In the genomic region with DNA sequence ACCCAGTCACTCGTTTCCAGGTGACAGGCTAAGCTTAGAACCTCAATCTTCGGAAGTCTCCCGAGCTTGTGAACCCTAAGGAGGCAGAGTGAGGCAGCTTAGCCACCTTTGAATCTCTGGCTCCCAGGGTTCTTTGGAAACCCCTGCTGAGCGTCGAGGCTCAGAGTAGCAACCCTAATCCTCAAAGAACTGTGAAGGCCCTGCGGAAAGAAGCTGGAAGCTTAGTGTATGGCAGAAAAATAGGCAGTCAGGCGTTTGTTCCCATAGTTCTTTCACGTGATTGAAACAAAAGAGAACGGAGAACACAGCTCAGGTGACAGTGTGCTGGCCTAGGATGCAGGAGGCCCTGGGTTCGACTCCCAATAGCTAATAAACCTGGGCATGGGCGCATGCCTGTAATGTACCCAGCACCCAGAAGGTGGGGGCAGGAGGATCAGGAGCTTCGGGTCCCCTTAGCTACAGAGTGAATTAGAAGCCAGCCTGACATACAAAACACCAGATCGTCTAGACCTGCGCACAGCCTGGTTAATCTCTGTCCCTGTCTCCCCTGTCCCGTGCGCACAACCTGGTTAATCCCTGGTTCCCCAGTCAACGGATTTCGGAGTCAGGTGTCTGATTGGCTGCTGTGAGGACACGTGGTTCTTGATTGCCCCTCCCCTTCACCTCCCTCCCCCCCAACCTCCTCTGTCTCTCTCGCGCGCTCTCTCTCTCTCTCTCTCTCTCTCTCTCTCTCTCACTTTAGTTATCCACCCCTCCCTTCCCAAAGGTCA, we compare ENCODE assay signal across 10 mouse cellular contexts. TPM values are rescaled to one million over a fixed set of nuclear protein-coding genes. Genes with fewer than 3 reads are reported as not detected.
A peak's percentile ranks its signal among the peaks of the same experiment; 100 is the strongest.
DNase-seq lines count a peak whose midpoint lies in the region; ATAC-seq lines count a peak whose summit lies in the region.
"Had no signal": no experiment of that assay in that cellular context is flagged by ENCODE, and none has a peak within 500 bp of the region (broad histone marks: within the 10 kb centered on the region; RNA-seq: fewer than 3 reads in every experiment).

No protein-coding gene starts in this region.

- peaks cover 11% of the 10 kb centered on the region for H3K27me3 ChIP-seq in forebrain, embryonic 13.5 days
- H3K27me3 ChIP-seq in intestine, embryonic 15.5 days (replicated peaks) = no peaks in the 10 kb centered on the region
- peaks cover 7% of the 10 kb centered on the region; the same call in 1 of the 2 replicates for H3K27me3 ChIP-seq in liver, embryonic 11.5 days (replicated peaks; ENCODE audit: control insufficient read depth, insufficient read depth, low read length)
- H3K27me3 ChIP-seq in neural tube, embryonic 11.5 days (ENCODE audit: control insufficient read depth, insufficient read depth, low read length) = peaks cover 5% of the 10 kb centered on the region

- H3K4me2 ChIP-seq in forebrain, embryonic 13.5 days = peak overlapping the region; percentile 62
- peak overlapping the region; percentile 59 for H3K4me2 ChIP-seq in intestine, embryonic 15.5 days (replicated peaks)
- peak overlapping the region; percentile 59 for H3K4me2 ChIP-seq in liver, embryonic 11.5 days
- H3K4me2 ChIP-seq in neural tube, embryonic 11.5 days (ENCODE audit: low read depth) = peak overlapping the region; percentile 46

- H3K4me3 ChIP-seq in forebrain, embryonic 13.5 days = peak overlapping the region; percentile 40
- peak overlapping the region; percentile 35 for H3K4me3 ChIP-seq in intestine, embryonic 15.5 days (replicated peaks)
- peak overlapping the region; percentile 35 for H3K4me3 ChIP-seq in liver, embryonic 11.5 days (ENCODE audit: low read depth, low read length)
- H3K4me3 ChIP-seq in neural tube, embryonic 11.5 days (ENCODE audit: low read depth, low read length) = peak overlapping the region; percentile 29

- H3K4me1 ChIP-seq in forebrain, embryonic 13.5 days = peaks cover 12% of the 10 kb centered on the region
- H3K4me1 ChIP-seq in intestine, embryonic 15.5 days (replicated peaks) = peaks cover 9% of the 10 kb centered on the region
- H3K4me1 ChIP-seq in liver, embryonic 11.5 days (replicated peaks; ENCODE audit: control insufficient read depth, insufficient read depth, low read length) = peaks cover 12% of the 10 kb centered on the region
- peaks cover 5% of the 10 kb centered on the region; the same call in 1 of the 2 replicates for H3K4me1 ChIP-seq in neural tube, embryonic 11.5 days (ENCODE audit: control insufficient read depth, insufficient read depth, low read length)

- no peaks in the 10 kb centered on the region for H3K9me3 ChIP-seq in forebrain, embryonic 13.5 days (replicated peaks)
- no peaks in the 10 kb centered on the region for H3K9me3 ChIP-seq in intestine, embryonic 15.5 days
- no peaks in the 10 kb centered on the region for H3K9me3 ChIP-seq in liver, embryonic 11.5 days (ENCODE audit: control insufficient read depth, low read length)
- no peaks in the 10 kb centered on the region for H3K9me3 ChIP-seq in neural tube, embryonic 11.5 days (ENCODE audit: control insufficient read depth, low read length)
- H3K9me3 ChIP-seq: G1E had no signal

- peak; percentile 55 to 57 for DNase-seq in heart, adult 18-20 months
- no peak for DNase-seq in heart, adult 8-10 months (ENCODE audit: low spot score)
- DNase-seq in c-Kit-positive CD71-positive TER-119-negative erythroid progenitor cells, embryonic 14.5 days (ENCODE audit: low read depth) = peak; percentile 42
- peak; percentile 63 for DNase-seq in liver, embryonic 11.5 days (ENCODE audit: low spot score)
- peak; percentile 68 for DNase-seq in neural tube, embryonic 11.5 days (ENCODE audit: low spot score)
- DNase-seq in spleen, postnatal 4 days (ENCODE audit: low spot score in 2 of 2) = no peak

- 5% methylated on average over 22 of the region's 22 CpGs for WGBS in forebrain, embryonic 13.5 days
- WGBS in intestine, embryonic 15.5 days = 18% methylated on average over 22 of the region's 22 CpGs
- WGBS in liver, embryonic 11.5 days = 13% methylated on average over 22 of the region's 22 CpGs
- 19% methylated on average over 22 of the region's 22 CpGs for WGBS in neural tube, embryonic 11.5 days

- H3K27ac ChIP-seq in forebrain, embryonic 13.5 days = 0 out of 2 replicates have a peak overlapping the region, but pooled peaks have one; percentile 31
- H3K27ac ChIP-seq in intestine, embryonic 15.5 days = no peak overlapping the region
- H3K27ac ChIP-seq in liver, embryonic 11.5 days (ENCODE audit: low read depth, low read length) = no peak overlapping the region
- H3K27ac ChIP-seq in neural tube, embryonic 11.5 days (ENCODE audit: low read depth, low read length) = no peak overlapping the region

- peak overlapping the region; percentile 58 for H3K9ac ChIP-seq in forebrain, embryonic 13.5 days
- peak overlapping the region; percentile 33 for H3K9ac ChIP-seq in intestine, embryonic 15.5 days
- 0 out of 2 replicates have a peak overlapping the region, but pooled peaks have one; percentile 44 for H3K9ac ChIP-seq in liver, embryonic 11.5 days (ENCODE audit: low read depth, low read length)
- peak overlapping the region; percentile 41 for H3K9ac ChIP-seq in neural tube, embryonic 11.5 days (ENCODE audit: low read length)

- H3K36me3 ChIP-seq in forebrain, embryonic 13.5 days (ENCODE audit: poor library complexity, severe bottlenecking) = no peaks in the 10 kb centered on the region; the same call in 1 of the 2 replicates
- H3K36me3 ChIP-seq in intestine, embryonic 15.5 days = peaks cover 6% of the 10 kb centered on the region; the same call in 1 of the 2 replicates
- H3K36me3 ChIP-seq in liver, embryonic 11.5 days (ENCODE audit: control insufficient read depth, insufficient read depth, low read length) = no peaks in the 10 kb centered on the region
- no peaks in the 10 kb centered on the region for H3K36me3 ChIP-seq in neural tube, embryonic 11.5 days (ENCODE audit: control insufficient read depth, insufficient read depth, low read length)

- peak; percentile 85 for ATAC-seq in forebrain, embryonic 13.5 days
- ATAC-seq in intestine, embryonic 15.5 days = peak; percentile 77
- peak; percentile 72; the same call in 1 of the 2 replicates for ATAC-seq in liver, embryonic 11.5 days (replicated peaks; ENCODE audit: low FRiP score)
- ATAC-seq in neural tube, embryonic 11.5 days (ENCODE audit: insufficient read depth, low FRiP score, low TSS enrichment) = 0 out of 2 replicates have a peak, but pooled peaks have one; percentile 27

RNA-seq across cellular contexts. Expression of gene Sirt4, which starts 9.0 kb away (rescaled TPM):
- total RNA-seq in heart, adult 18-20 months (2021) = 10 to 100 TPM; 13.6 to 19.5 TPM
- total RNA-seq in heart, adult 8-10 months (2022) = 10 to 100 TPM; 17.9 to 21.4 (median 19.6) TPM
- 24.7 TPM in 2 replicates for polyA plus RNA-seq in forebrain, embryonic 13.5 days (2015; fragmentation: Nextera tagmentation; extraction: Ambion mirVana)
- polyA plus RNA-seq in intestine, embryonic 15.5 days (2015; fragmentation: Nextera tagmentation; extraction: Ambion mirVana) = 18.6 and 19.8 TPM in 2 replicates
- polyA plus RNA-seq in liver, embryonic 11.5 days (2014; fragmentation: Nextera tagmentation; extraction: Ambion mirVana) = 14.8 and 15.2 TPM in 2 replicates
- polyA plus RNA-seq in neural tube, embryonic 11.5 days (2014; fragmentation: Nextera tagmentation; extraction: Ambion mirVana) = 15.5 and 23.5 TPM in 2 replicates

RNA-seq across cellular contexts. Expression of gene Pla2g1b, which starts 9.5 kb away (rescaled TPM):
- not detected for total RNA-seq in heart, adult 18-20 months (2021)
- total RNA-seq in heart, adult 8-10 months (2022) = not detected
- not detected in 2 replicates for polyA plus RNA-seq in forebrain, embryonic 13.5 days (2015; fragmentation: Nextera tagmentation; extraction: Ambion mirVana)
- 2.1 and 2.9 TPM in 2 replicates for polyA plus RNA-seq in intestine, embryonic 15.5 days (2015; fragmentation: Nextera tagmentation; extraction: Ambion mirVana)
- 0.89 and 1.2 TPM in 2 replicates for polyA plus RNA-seq in liver, embryonic 11.5 days (2014; fragmentation: Nextera tagmentation; extraction: Ambion mirVana)
- polyA plus RNA-seq in neural tube, embryonic 11.5 days (2014; fragmentation: Nextera tagmentation; extraction: Ambion mirVana) = not detected in 2 replicates
- total RNA-seq: G1E; left cerebral cortex, postnatal 25 days had no signal

RNA-seq across cellular contexts. Expression of gene Pxn, which starts 31.0 kb away (rescaled TPM):
- 10 to 100 TPM; 34.0 to 35.1 TPM for total RNA-seq in heart, adult 18-20 months (2021)
- total RNA-seq in heart, adult 8-10 months (2022) = 10 to 100 TPM; 31.2 to 43.4 (median 34.1) TPM
- 16.8 and 17.7 TPM in 2 replicates for polyA plus RNA-seq in forebrain, embryonic 13.5 days (2015; fragmentation: Nextera tagmentation; extraction: Ambion mirVana)
- 56.9 and 58.2 TPM in 2 replicates for polyA plus RNA-seq in intestine, embryonic 15.5 days (2015; fragmentation: Nextera tagmentation; extraction: Ambion mirVana)
- 12.4 and 14.0 TPM in 2 replicates for polyA plus RNA-seq in liver, embryonic 11.5 days (2014; fragmentation: Nextera tagmentation; extraction: Ambion mirVana)
- polyA plus RNA-seq in neural tube, embryonic 11.5 days (2014; fragmentation: Nextera tagmentation; extraction: Ambion mirVana) = 13.3 and 13.7 TPM in 2 replicates

RNA-seq across cellular contexts. Expression of gene Msi1, which starts 46.1 kb away (rescaled TPM):
- under 1 TPM; 0.40 to 0.67 TPM for total RNA-seq in heart, adult 18-20 months (2021)
- total RNA-seq in heart, adult 8-10 months (2022) = under 1 TPM; 0.16 to 0.52 (median 0.25) TPM
- 99.0 and 107 TPM in 2 replicates for polyA plus RNA-seq in forebrain, embryonic 13.5 days (2015; fragmentation: Nextera tagmentation; extraction: Ambion mirVana)
- polyA plus RNA-seq in intestine, embryonic 15.5 days (2015; fragmentation: Nextera tagmentation; extraction: Ambion mirVana) = 8.7 and 10.4 TPM in 2 replicates
- 7.5 and 9.7 TPM in 2 replicates for polyA plus RNA-seq in liver, embryonic 11.5 days (2014; fragmentation: Nextera tagmentation; extraction: Ambion mirVana)
- 138 and 147 TPM in 2 replicates for polyA plus RNA-seq in neural tube, embryonic 11.5 days (2014; fragmentation: Nextera tagmentation; extraction: Ambion mirVana)

Comparison
In these comparisons a context has a peak if more than half of its experiments do, and no peak if none do; other contexts are left out.
1. DNase-seq: peak in heart, adult 18-20 months (2 of 2), c-Kit-positive CD71-positive TER-119-negative erythroid progenitor cells, embryonic 14.5 days (single experiment), liver, embryonic 11.5 days (single experiment) and neural tube, embryonic 11.5 days (single experiment); none in heart, adult 8-10 months (single experiment) and spleen, postnatal 4 days (0 of 2).
2. ATAC-seq: peak in every context shown above with its lines; median percentile 85 in forebrain, embryonic 13.5 days; 77 in intestine, embryonic 15.5 days; 72 in liver, embryonic 11.5 days; 27 in neural tube, embryonic 11.5 days.
3. Peak in every context shown above with its lines, with median percentiles within 50 percentile points of each other: H3K4me2 ChIP-seq, H3K4me3 ChIP-seq and H3K9ac ChIP-seq.